Mouse (Mus musculus) liver, embryonic 14.5 days (tissue): ENCODE results near the gene Stard5.

Experiments
- CTCF ChIP-seq: IDR thresholded peaks from 2 replicates; pipeline ENCODE4 v1.5.1; 2016; ENCODE audit warnings: antibody characterized with exemption, low read depth, control low read depth
- EP300 ChIP-seq: IDR thresholded peaks from 2 replicates; pipeline ENCODE4 v1.6.1; 2016; ENCODE audit warnings: antibody characterized with exemption, low read depth

- TF ChIP-seq EP300 (no peak), CTCF (no peak)
Observed at GRCm38 (mm10) chr7:83616268-83616667, 15.5 kb upstream of the Stard5 start.
